Mouse (Mus musculus) megakaryocyte, embryonic 14.5 days (primary cell): ENCODE measurements at regions not wholly inside any gene's neighbourhood (a gene's known extent, or its start where the extent isn't known, plus 50 kb on each side); places are given as distances from the start of the nearest gene placed in this dataset.

Experiments used
- FLI1 ChIP-seq: IDR thresholded peaks from 2 replicates; pipeline ENCODE4 v1.6.1; 2012; ENCODE audit warnings: low read length, inconsistent platforms, mixed read lengths
- GATA1 ChIP-seq: IDR thresholded peaks from 3 replicates; pipeline ENCODE4 v1.6.1; 2012; ENCODE audit warnings: mixed read lengths, low read length, inconsistent platforms, borderline replicate concordance

GRCm38 (mm10) chr8:97232619-97233376 is 1344.5 kb upstream of the Got2 start:
- TF ChIP-seq GATA1 = no peak
- TF ChIP-seq FLI1 = no peak
